Mouse (Mus musculus) heart, embryonic 11.5 days (tissue): ENCODE data around the gene Hydin. TPM values are rescaled to one million over a fixed set of nuclear protein-coding genes. Genes with fewer than 3 reads are reported as not detected.

ENCODE experiments used
- ATAC-seq: fragments of 200-750 bp; cut with Nextera tagmentation; replicated peaks from 2 replicates; pipeline ENCODE4 v1.8.0; 2017; ENCODE audit warnings: moderate library complexity; ENCODE audit not compliant: insufficient number of reproducible peaks, low FRiP score, low TSS enrichment
- H3K27ac ChIP-seq: fragments of 300-500 bp; sonication (generic); 2 replicates; pipeline ENCODE4 v1.5.1; 2014; ENCODE audit warnings: mild to moderate bottlenecking, low read depth, low read length
- H3K27me3 ChIP-seq: fragments of 300-500 bp; sonication (generic); 2 replicates; pipeline ENCODE4 v1.6.1; 2014; ENCODE audit warnings: mild to moderate bottlenecking, low read length, mixed read lengths; ENCODE audit not compliant: control insufficient read depth, insufficient read depth
- H3K36me3 ChIP-seq: fragments of 300-500 bp; sonication (generic); 2 replicates; pipeline ENCODE4 v1.6.1; 2014; ENCODE audit warnings: mild to moderate bottlenecking, low read length, moderate library complexity, mixed read lengths; ENCODE audit not compliant: control insufficient read depth, insufficient read depth
- H3K4me1 ChIP-seq: fragments of 300-500 bp; sonication (generic); 2 replicates; pipeline ENCODE4 v1.6.1; 2014; ENCODE audit warnings: low read length; ENCODE audit not compliant: control insufficient read depth, insufficient read depth
- H3K4me2 ChIP-seq: fragments of 300-500 bp; sonication (generic); 2 replicates; pipeline ENCODE4 v1.6.1; 2014; ENCODE audit warnings: mild to moderate bottlenecking, moderate library complexity
- H3K4me3 ChIP-seq: fragments of 300-500 bp; sonication (generic); 2 replicates; pipeline ENCODE4 v1.5.1; 2014; ENCODE audit warnings: low read depth, low read length
- H3K9ac ChIP-seq: fragments of 300-500 bp; sonication (generic); 2 replicates; pipeline ENCODE4 v1.6.1; 2014; ENCODE audit warnings: mild to moderate bottlenecking, low read depth, low read length, moderate library complexity
- H3K9me3 ChIP-seq: fragments of 300-500 bp; sonication (generic); replicated peaks from 2 replicates; pipeline ENCODE4 v1.6.1; 2016; ENCODE audit warnings: low read length; ENCODE audit not compliant: control insufficient read depth
- WGBS: fragments of 180-500 bp; shearing (Covaris S2); extraction: QIAGEN DNeasy Blood & Tissue Kit; methylation state at CpG from one replicate; pipeline ENCODE4 v1.1.7; 2014; ENCODE audit not compliant: insufficient replicate concordance; 5-methylcytosine and 5-hydroxymethylcytosine counted together
- polyA plus RNA-seq: library from polyadenylated mRNA; unstranded; fragments of >200 nt; fragmentation: Nextera tagmentation; extraction: Ambion mirVana; gene quantifications from 2 replicates; pipeline ENCODE4 v1.2.1, GENCODE M21; 2014

Gene Hydin
- polyA plus RNA-seq, 1 experiment from 2014 or later, result 0.14 TPM

DNA sequence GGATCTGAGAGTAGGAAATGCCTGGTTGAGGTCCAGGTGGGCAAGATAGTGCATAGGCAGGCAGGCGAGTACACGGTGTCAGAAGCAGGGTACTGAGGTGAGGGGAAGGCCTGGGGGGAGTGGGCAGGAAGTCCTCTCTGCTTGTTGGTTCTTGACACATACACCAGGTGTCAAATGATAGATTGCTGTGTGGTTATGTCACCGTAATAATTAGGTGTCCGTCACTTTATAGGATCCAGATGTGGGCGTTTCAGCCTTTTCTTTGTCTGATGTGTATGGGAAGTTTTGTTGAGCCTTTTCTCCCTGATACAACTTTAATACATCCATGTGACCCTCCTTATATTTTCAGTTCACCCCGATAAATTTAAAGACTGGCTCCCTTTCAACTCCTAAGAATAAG, 19.5 kb upstream of the Hydin start:
- H3K27me3 ChIP-seq, result no peaks in the 10 kb centered on the region
- no peak for ATAC-seq
- H3K9ac ChIP-seq, result no peak overlapping the region
- H3K4me3 ChIP-seq, result no peak overlapping the region
- 67% methylated on average over 6 of the region's 6 CpGs for WGBS
- no peak overlapping the region for H3K4me2 ChIP-seq
- H3K36me3 ChIP-seq, result no peaks in the 10 kb centered on the region
- no peaks in the 10 kb centered on the region for H3K9me3 ChIP-seq
- no peak overlapping the region for H3K27ac ChIP-seq
- no peaks in the 10 kb centered on the region for H3K4me1 ChIP-seq

DNA sequence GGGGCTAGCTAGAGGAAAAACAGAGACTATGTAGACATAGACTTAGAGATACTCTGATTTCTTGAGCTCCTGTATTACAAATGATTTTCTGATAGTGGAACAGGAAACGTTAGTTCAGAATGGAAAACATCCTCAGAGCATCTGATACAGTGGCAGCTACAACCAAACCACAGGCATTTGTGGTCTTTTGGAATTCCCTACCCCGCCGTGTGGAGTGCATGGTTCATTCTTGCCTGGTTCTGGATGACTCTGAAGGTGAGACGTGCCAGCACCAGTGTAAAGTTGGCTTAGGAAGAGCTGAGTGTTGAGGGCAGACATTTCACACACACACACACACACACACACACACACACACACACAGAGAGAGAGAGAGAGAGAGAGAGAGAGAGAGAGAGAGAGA, 12.8 kb upstream of the Hydin start:
- Histone ChIP-seq H3K9ac (no peak overlapping the region), H3K36me3 (no peaks in the 10 kb centered on the region), H3K27ac (no peak overlapping the region), H3K9me3 (no peaks in the 10 kb centered on the region), H3K4me3 (no peak overlapping the region), H3K4me1 (no peaks in the 10 kb centered on the region), H3K4me2 (no peak overlapping the region), H3K27me3 (no peaks in the 10 kb centered on the region)
- no peak for ATAC-seq
- WGBS, result 59% methylated on average over 4 of the region's 4 CpGs

DNA sequence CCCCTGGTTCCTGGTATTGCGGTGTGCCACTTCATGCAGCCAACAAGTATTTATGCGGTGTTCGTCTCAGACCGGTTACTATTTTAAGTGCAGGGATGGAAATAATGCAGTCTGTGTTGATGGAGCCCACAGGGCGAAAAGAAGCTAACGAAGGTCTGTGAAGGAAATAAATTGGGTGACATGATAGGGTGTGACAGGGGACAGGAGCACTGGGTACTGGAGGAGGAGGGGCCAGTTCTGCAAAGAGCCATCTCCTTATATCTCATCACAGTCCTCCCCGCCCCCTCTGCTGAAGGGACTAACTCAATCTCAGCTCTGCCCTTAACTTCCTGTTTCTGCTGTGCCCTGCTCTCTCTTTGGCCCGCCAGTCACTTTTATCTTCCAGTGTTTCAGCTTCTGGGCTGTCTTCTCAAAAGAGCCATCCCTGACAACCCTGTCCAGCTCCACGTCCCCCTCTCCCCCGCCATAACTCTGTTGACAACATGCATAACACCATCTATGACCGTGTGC, 926 bp upstream of the Hydin start:
- Histone ChIP-seq H3K27me3 (no peaks in the 10 kb centered on the region), H3K36me3 (no peaks in the 10 kb centered on the region)

DNA sequence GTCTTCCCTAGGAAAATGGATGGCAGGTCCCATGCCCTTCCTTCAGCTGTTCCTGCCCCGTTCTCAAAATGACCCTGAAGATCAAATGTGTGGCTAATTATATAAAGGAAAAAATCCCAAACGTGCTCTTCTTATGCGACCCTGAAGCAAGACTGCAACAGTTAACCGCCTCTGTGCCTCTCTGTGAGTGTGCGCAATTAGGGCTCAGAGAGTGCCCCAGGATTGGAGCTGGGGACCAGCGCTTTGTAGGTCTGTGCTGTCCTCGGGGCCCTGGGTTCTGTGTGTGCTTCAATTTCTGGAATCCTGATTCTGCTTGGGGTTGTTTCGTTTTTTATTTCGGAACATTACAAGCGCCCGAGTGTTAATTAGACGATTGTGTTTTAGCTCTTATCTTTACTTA, 491 bp downstream of the Hydin start:
- Histone ChIP-seq H3K9me3 (no peaks in the 10 kb centered on the region), H3K36me3 (no peaks in the 10 kb centered on the region), H3K27ac (no peak overlapping the region), H3K27me3 (no peaks in the 10 kb centered on the region), H3K4me1 (no peaks in the 10 kb centered on the region), H3K9ac (peak overlapping the region; percentile 29; the same call in 1 of the 2 replicates), H3K4me3 (peak overlapping the region; percentile 39), H3K4me2 (peak overlapping the region; percentile 73)
- no peak for ATAC-seq
- 10% methylated on average over 12 of the region's 12 CpGs for WGBS

More for the DNA sequence above, 926 bp upstream of the Hydin start:
- Histone ChIP-seq H3K9me3 (no peaks in the 10 kb centered on the region), H3K4me2 (peak overlapping the region; percentile 3; the same call in 1 of the 2 replicates), H3K4me1 (no peaks in the 10 kb centered on the region), H3K4me3 (no peak overlapping the region), H3K9ac (no peak overlapping the region), H3K27ac (no peak overlapping the region)
- 53% methylated on average over 11 of the region's 11 CpGs for WGBS
- ATAC-seq, result no peak

DNA sequence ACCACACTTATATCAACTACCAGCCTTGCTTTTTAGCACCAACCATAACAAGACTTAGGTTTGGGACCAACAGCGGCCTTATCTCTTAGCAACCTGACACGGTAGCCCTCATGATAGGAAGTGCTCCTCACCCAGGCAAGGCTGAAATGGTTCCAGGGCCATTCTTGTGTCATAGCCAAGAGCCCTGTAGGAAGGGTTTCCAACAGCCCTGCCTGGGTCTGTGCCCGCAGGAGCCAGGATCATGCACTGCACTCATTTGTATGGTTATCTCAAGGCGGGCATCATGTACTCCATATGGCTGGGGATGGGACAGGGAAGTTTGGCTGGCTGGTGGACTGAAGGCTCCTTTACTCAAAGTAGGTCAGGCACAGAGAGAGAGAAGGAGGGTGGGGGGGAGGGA, 3.9 kb downstream of the Hydin start:
- H3K27ac ChIP-seq, result no peak overlapping the region
- WGBS, result 70% methylated on average over 4 of the region's 4 CpGs
- no peaks in the 10 kb centered on the region for H3K9me3 ChIP-seq
- no peaks in the 10 kb centered on the region for H3K4me1 ChIP-seq
- no peaks in the 10 kb centered on the region for H3K36me3 ChIP-seq
- H3K9ac ChIP-seq, result no peak overlapping the region
- ATAC-seq, result no peak
- no peak overlapping the region for H3K4me2 ChIP-seq
- H3K4me3 ChIP-seq, result no peak overlapping the region
- H3K27me3 ChIP-seq, result no peaks in the 10 kb centered on the region

DNA sequence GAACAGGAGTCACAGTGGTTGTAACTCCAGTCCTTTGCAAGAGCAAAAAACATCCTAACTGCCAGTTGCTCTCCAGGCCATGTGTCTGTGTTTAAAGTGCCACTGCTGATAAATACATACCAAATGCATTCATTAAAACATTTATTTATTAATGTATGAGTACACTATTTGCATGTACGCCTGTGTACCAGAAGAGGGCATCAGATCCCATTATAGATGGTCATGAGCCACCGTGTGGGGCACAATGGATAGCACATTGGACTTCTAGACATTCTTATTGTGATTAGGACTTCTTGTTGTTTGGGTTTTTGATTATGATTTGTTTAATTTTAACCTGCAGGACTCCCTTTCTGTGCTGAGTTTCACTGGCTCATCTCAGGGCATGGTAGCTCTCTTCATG, 6.6 kb downstream of the Hydin start:
- H3K4me3 ChIP-seq, result no peak overlapping the region
- H3K4me1 ChIP-seq, result no peaks in the 10 kb centered on the region
- H3K27me3 ChIP-seq, result no peaks in the 10 kb centered on the region
- H3K9me3 ChIP-seq, result no peaks in the 10 kb centered on the region
- no peak overlapping the region for H3K4me2 ChIP-seq
- H3K9ac ChIP-seq, result no peak overlapping the region
- H3K36me3 ChIP-seq, result no peaks in the 10 kb centered on the region
- no peak overlapping the region for H3K27ac ChIP-seq
- ATAC-seq, result no peak
- WGBS, result 67% methylated on average over 2 of the region's 2 CpGs

DNA sequence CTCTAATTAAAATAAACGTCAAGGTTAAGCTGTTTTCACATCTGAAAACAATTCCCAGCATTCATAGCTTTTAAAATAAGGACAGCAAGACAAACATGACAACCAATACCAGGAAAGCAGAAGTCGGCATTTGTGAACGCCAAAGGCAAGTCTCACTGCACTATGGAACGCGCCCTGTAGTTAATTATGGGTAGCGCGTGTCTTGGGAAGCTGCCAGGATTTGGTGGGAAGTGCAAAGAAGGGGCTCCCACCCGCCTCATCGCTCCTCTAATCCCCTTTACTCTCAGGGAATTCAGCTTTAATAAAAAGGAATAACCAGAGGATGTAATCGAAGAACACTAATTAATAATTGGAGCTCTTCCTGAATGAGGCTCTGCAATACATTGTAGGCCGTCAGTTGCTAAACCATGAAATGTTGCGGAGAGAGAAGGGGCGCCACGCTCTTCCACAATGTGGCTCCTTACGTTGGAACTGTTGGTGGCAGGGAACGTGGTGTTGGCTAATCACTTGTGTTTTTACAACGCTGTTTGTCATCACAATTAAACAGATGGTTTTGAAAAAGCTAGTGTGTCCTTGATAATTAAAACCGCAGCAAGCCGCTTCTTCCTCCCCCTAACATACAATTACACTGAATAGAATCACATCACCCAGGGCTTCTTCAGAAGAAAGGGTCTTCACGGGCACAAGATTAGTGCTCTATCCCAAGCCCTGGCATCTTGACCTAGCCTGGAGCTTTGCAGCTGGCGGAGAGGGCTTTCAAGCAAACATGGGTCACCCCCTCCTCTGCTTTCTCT, 8.9 kb downstream of the Hydin start:
- Histone ChIP-seq H3K4me3 (no peak overlapping the region), H3K9me3 (no peaks in the 10 kb centered on the region), H3K36me3 (no peaks in the 10 kb centered on the region), H3K4me2 (no peak overlapping the region), H3K4me1 (no peaks in the 10 kb centered on the region), H3K27me3 (no peaks in the 10 kb centered on the region), H3K27ac (no peak overlapping the region), H3K9ac (no peak overlapping the region)
- WGBS, result 80% methylated on average over 21 of the region's 21 CpGs
- ATAC-seq, result no peak

DNA sequence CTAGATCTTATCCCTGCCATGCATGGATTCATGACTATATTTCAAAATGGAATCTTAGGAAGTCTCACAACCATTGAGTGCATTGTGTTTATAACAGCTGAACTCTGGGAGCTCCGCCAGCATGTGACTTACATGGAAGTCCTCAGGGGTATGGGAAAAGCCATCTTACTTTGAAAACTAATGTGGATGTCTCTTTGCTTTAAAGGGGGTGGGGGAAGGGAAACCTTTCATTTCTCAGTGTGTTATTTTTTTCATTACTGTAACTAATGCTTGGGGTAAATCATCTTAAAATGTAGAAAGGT, 9.4 kb downstream of the Hydin start:
- WGBS, result 83% methylated on average over 1 of the region's 1 CpGs
- no peak overlapping the region for H3K27ac ChIP-seq
- H3K27me3 ChIP-seq, result no peaks in the 10 kb centered on the region
- no peak overlapping the region for H3K4me2 ChIP-seq
- H3K9ac ChIP-seq, result no peak overlapping the region
- H3K9me3 ChIP-seq, result no peaks in the 10 kb centered on the region
- H3K4me1 ChIP-seq, result no peaks in the 10 kb centered on the region
- H3K36me3 ChIP-seq, result no peaks in the 10 kb centered on the region
- no peak for ATAC-seq
- H3K4me3 ChIP-seq, result no peak overlapping the region

DNA sequence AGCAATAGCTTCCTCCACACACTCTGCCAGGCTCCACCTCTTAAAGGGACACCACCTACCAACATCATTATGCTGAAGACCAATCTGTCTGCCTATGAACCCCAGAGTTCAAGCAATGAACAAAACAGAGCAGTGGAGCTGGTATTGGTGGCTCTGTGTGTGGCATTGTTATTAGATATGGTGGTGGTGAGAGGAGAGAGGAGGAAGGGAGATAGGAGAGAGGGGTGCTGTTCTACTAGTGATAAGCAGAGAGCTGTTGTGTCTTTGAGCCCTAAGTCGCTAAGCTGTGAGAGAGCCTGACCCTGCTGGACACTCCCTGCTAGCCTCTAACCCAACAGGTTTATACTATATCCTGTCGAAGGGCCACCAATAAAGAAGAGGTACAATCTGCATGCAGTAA, 45.9 kb downstream of the Hydin start:
- H3K27ac ChIP-seq, result no peak overlapping the region
- H3K36me3 ChIP-seq, result no peaks in the 10 kb centered on the region
- ATAC-seq, result no peak
- H3K27me3 ChIP-seq, result no peaks in the 10 kb centered on the region
- no peak overlapping the region for H3K4me3 ChIP-seq
- H3K4me1 ChIP-seq, result no peaks in the 10 kb centered on the region
- no peak overlapping the region for H3K4me2 ChIP-seq
- H3K9me3 ChIP-seq, result no peaks in the 10 kb centered on the region
- WGBS, result 40% methylated on average over 2 of the region's 2 CpGs
- no peak overlapping the region for H3K9ac ChIP-seq
